Mouse (Mus musculus) heart, adult 2 months (tissue): ENCODE results near the gene Naa38. TPM values are rescaled to one million over a fixed set of nuclear protein-coding genes. Genes with fewer than 3 reads are reported as not detected.

Experiments used
- DNase-seq, 2 experiments: peaks; one replicate each; pipeline ENCODE4 v3.0.0; 2021
- H3K27ac ChIP-seq: fragments of 200-600 bp; 2 replicates; pipeline ENCODE4 v1.8.1; 2022
- H3K27me3 ChIP-seq: fragments of 200-500 bp; 2 replicates; pipeline ENCODE4 v1.6.1; 2012; ENCODE audit warnings: mild to moderate bottlenecking, low read length, inconsistent platforms, mixed read lengths; ENCODE audit not compliant: control insufficient read depth, insufficient read depth
- H3K36me3 ChIP-seq: fragments of 200-500 bp; 2 replicates; pipeline ENCODE4 v1.6.1; 2012; ENCODE audit warnings: low read length, inconsistent platforms; ENCODE audit not compliant: control insufficient read depth, insufficient read depth
- H3K4me1 ChIP-seq: fragments of 200-500 bp; 2 replicates; pipeline ENCODE4 v1.6.1; 2011; ENCODE audit warnings: low read length; ENCODE audit not compliant: control insufficient read depth, insufficient read depth
- H3K4me3 ChIP-seq: fragments of 200-600 bp; 2 replicates; pipeline ENCODE4 v1.8.1; 2022
- H3K79me2 ChIP-seq: fragments of 200-500 bp; replicated peaks from 2 replicates; pipeline ENCODE4 v1.6.1; 2012; ENCODE audit warnings: mild to moderate bottlenecking, inconsistent platforms, low read length, moderate library complexity, mixed read lengths; ENCODE audit not compliant: control insufficient read depth, insufficient read depth
- H3K9ac ChIP-seq: fragments of 200-500 bp; 2 replicates; pipeline ENCODE4 v1.6.1; 2012; ENCODE audit warnings: low read depth, mild to moderate bottlenecking, control low read depth, inconsistent platforms, low read length, mixed read lengths
- CTCF ChIP-seq: fragments of 200-600 bp; IDR thresholded peaks from 2 replicates; pipeline ENCODE4 v1.8.1; 2022; ENCODE audit warnings: antibody characterized with exemption, mild to moderate bottlenecking, moderate library complexity
- EP300 ChIP-seq: fragments of 200-500 bp; IDR thresholded peaks from 2 replicates; pipeline ENCODE4 v1.6.1; 2011; ENCODE audit warnings: low read depth, low read length, control low read depth; ENCODE audit not compliant: insufficient read depth
- POLR2A ChIP-seq: fragments of 200-500 bp; IDR thresholded peaks from 2 replicates; pipeline ENCODE4 v1.6.1; 2011; ENCODE audit warnings: mild to moderate bottlenecking, low read depth, low read length, control low read depth; ENCODE audit not compliant: insufficient read depth
- WGBS: fragments of 180-500 bp; shearing (Covaris S2); methylation state at CpG from one replicate; pipeline ENCODE4 v1.1.7; 2018; 5-methylcytosine and 5-hydroxymethylcytosine counted together
- intact Hi-C: fragments of 180-260 bp; cut with DNase I; formaldehyde crosslinking; loops from one replicate; pipeline ENCODE4 v1.15.1; 2025
- polyA plus RNA-seq: library from polyadenylated mRNA; depleted of rRNA; stranded (reverse); fragments of >200 nt; gene quantifications from 2 replicates; pipeline ENCODE4 v1.2.3, GENCODE M21; 2012
- total RNA-seq, 2 experiments: library from RNA; stranded (reverse); gene quantifications; 2 replicates each; pipeline ENCODE4 v1.2.3; 2021

Naa38 gene
- total and polyA plus RNA-seq, 3 experiments: 102 to 145 (median 113) TPM

DNA sequence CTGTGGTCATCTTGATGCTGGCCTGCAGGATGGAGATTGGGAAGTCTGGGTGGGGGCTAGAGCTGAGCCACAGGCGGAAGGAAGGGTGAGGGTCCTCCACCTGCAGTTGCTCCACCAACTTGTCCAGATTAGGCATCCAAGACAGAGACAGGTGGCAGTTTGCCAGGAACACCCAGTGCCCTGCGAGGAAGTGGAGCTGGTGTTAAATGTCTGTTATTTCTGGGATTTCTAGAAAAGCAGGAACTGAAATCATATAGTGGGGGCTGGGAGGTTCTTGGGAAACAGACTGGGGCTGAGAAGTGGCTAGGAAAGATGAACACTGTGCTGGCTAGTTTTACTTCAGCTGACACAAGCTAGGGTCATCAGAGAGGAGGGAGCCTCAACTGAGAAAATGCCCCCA lies 34.0 kb downstream of the Naa38 start:
- Histone ChIP-seq H3K27ac (no peak overlapping the region), H3K79me2 (no peaks in the 10 kb centered on the region), H3K4me3 (no peak overlapping the region), H3K27me3 (no peaks in the 10 kb centered on the region), H3K36me3 (no peaks in the 10 kb centered on the region), H3K4me1 (peaks cover 2% of the 10 kb centered on the region), H3K9ac (no peak overlapping the region)
- peak in 1 of 2 experiments; percentile 53 for DNase-seq
- intact Hi-C loops: no loop called here
- TF ChIP-seq EP300: no peak
- no peak for TF ChIP-seq POLR2A
- no peak for TF ChIP-seq CTCF
- WGBS: 27% methylated on average over 2 of the region's 2 CpGs

DNA sequence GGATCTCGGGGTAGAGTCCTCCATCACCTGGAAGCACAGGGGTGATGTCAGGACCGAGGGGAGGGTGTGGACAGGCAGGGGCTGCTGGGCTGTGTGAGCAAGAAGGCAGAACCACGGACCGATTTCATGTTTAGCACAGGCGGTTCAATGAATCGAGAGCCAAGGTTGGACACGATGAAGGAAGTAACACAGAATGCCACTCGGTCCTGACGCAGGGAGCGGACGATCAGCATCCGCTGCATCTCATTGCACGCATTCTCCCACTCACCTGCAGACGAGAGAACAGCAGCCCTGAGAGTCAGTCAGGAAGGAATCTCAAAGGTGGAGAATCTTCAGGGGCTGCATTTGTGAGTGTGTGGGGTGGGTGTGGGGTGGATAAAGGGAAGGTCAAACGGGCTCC lies 35.3 kb downstream of the Naa38 start:
- no peaks in the 10 kb centered on the region for H3K27me3 ChIP-seq
- no peak overlapping the region for H3K27ac ChIP-seq
- H3K36me3 ChIP-seq: no peaks in the 10 kb centered on the region
- H3K79me2 ChIP-seq: no peaks in the 10 kb centered on the region
- TF ChIP-seq POLR2A: no peak
- no peak for TF ChIP-seq CTCF
- TF ChIP-seq EP300: no peak
- WGBS: 93% methylated on average over 15 of the region's 15 CpGs
- H3K4me1 ChIP-seq: peaks cover 2% of the 10 kb centered on the region
- H3K9ac ChIP-seq: no peak overlapping the region
- H3K4me3 ChIP-seq: no peak overlapping the region
- intact Hi-C loops: loop anchor here (5.0 kb wide), 1 partner anchor 163 kb away; no protein-coding TSS in a partner anchor
- DNase-seq: no peak

DNA sequence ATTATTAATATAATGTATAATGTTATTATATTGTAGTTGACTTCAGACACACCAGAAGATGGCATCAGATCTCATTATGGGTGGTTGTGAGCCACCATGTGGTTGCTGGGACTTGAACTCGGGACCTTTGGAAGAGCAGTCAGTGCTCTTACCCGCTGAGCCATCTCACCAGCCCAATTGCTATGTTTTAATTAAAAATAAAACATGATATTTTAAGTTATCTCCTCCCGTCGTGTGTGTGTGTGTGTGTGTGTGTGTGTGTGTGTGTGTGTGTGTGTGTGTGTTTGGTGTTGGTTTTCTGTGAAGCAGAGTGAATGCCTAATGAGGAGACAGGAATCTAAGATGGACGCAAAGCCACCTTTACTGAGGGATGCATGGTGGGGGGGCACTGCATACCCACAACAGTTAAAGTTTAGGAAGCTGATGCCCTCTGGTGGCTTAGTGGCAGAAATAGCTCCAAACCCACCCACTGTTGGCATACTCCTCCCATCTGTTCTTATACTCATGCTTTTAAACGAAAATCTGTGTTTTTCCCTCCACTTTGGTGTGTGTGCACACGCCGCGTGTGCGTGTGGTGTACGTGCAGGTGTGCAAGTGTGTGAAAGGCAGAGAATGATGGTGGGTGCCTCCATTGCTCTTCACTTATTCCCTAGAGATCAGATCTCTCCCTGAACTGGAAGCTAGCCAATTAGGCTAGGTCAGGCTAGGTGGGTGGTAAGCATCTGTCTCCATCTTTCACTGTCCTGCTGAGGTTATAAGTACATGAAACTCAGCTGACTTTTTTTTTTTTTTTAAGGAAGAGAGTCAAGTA lies 36.7 kb downstream of the Naa38 start:
- 31% methylated on average over 11 of the region's 11 CpGs for WGBS
- Histone ChIP-seq H3K9ac (no peak overlapping the region), H3K27ac (no peak overlapping the region), H3K27me3 (no peaks in the 10 kb centered on the region), H3K36me3 (no peaks in the 10 kb centered on the region), H3K4me1 (peaks cover 2% of the 10 kb centered on the region), H3K4me3 (no peak overlapping the region), H3K79me2 (no peaks in the 10 kb centered on the region)
- DNase-seq: peak; percentile 59 to 74
- TF ChIP-seq EP300 (peak; percentile 85; the same call in 1 of the 2 replicates), CTCF (peak; percentile 78), POLR2A (no peak)
- intact Hi-C loops: loop anchor here (1.0 to 5.0 kb wide), 3 partner anchors 31 to 165 kb away; no protein-coding TSS in a partner anchor

DNA sequence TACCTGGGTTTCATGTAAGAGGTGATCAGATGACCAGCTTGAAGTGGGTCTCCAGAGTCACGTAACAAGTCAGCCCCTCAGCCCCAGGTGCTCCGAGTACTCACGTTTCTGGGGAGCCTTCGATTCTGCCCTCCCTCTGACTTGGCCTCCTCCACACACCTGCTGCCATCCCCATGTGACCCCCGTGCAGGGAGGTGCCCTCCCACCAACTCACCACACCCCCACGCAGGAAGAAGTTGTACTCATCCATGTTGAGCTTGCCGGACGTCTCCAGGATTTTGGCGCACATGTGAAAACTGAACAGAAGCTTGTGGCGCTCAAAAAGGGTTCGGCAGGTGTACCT lies 37.3 kb downstream of the Naa38 start:
- H3K9ac ChIP-seq: no peak overlapping the region
- WGBS: 62% methylated on average over 11 of the region's 11 CpGs
- intact Hi-C loops: loop anchor here (1.0 to 5.0 kb wide), 3 partner anchors 31 to 165 kb away; no protein-coding TSS in a partner anchor
- H3K79me2 ChIP-seq: no peaks in the 10 kb centered on the region
- DNase-seq: no peak
- H3K4me3 ChIP-seq: no peak overlapping the region
- TF ChIP-seq CTCF (no peak), POLR2A (no peak), EP300 (no peak)
- H3K27ac ChIP-seq: no peak overlapping the region
- H3K4me1 ChIP-seq: peaks cover 2% of the 10 kb centered on the region
- H3K36me3 ChIP-seq: no peaks in the 10 kb centered on the region
- H3K27me3 ChIP-seq: no peaks in the 10 kb centered on the region

DNA sequence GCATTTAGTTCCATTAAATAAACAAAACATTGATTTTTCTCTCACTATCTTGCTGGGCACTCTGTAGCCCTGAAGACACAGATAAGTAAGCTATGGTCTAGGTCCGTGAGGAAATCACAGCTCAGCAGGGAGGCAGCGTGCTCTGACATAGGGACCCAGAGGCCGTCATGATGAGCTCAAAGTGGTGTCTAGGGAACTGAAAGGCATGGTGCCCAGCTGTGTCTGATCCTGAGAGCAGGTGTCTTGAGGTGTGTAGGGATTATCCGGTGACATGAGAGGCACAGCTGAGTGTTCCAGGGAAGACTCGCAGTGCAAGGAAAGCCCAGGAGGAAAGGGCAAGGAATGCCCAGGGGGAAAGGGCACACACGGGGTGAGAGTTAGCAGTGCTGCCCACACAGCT lies 37.9 kb downstream of the Naa38 start:
- H3K4me1 ChIP-seq: peaks cover 2% of the 10 kb centered on the region
- H3K27me3 ChIP-seq: no peaks in the 10 kb centered on the region
- no peak for DNase-seq
- TF ChIP-seq POLR2A (no peak), CTCF (no peak), EP300 (no peak)
- no peak overlapping the region for H3K9ac ChIP-seq
- H3K27ac ChIP-seq: no peak overlapping the region
- WGBS: 72% methylated on average over 6 of the region's 6 CpGs
- no peaks in the 10 kb centered on the region for H3K36me3 ChIP-seq
- no peak overlapping the region for H3K4me3 ChIP-seq
- no peaks in the 10 kb centered on the region for H3K79me2 ChIP-seq
- intact Hi-C loops: loop anchor here (5.0 kb wide), 1 partner anchor 166 kb away; no protein-coding TSS in a partner anchor

DNA sequence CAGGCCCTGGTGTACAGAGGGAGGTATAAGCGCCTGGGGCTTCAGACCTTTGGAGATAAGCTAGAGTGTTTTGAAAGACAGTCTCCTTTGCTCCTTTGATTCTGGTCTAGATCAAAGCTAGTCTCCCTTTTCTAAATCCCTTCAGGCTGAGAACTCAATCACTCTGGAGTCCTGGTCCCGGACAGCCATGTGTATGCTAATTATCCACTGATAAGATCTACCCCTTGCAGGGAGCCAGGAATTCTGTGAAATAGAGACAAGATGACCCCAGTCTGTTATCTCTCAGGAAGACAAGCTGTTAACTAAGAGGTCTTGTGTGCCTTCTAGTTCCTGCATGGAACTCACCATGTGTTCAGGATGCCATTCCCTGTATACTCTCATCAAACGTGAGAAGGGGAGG lies 42.0 kb downstream of the Naa38 start:
- no peak for DNase-seq
- Histone ChIP-seq H3K27me3 (no peaks in the 10 kb centered on the region), H3K9ac (no peak overlapping the region), H3K27ac (no peak overlapping the region), H3K79me2 (no peaks in the 10 kb centered on the region), H3K4me1 (no peaks in the 10 kb centered on the region; the same call in 1 of the 2 replicates), H3K4me3 (no peak overlapping the region), H3K36me3 (no peaks in the 10 kb centered on the region)
- intact Hi-C loops: no loop called here
- TF ChIP-seq POLR2A: no peak
- TF ChIP-seq EP300: no peak
- TF ChIP-seq CTCF: no peak
- WGBS: 63% methylated on average over 3 of the region's 3 CpGs
